Mouse (Mus musculus): Measurements from ENCODE around the gene Nudc. TPM values are rescaled to one million over a fixed set of nuclear protein-coding genes. Genes with fewer than 3 reads are reported as not detected.
A peak's percentile ranks its signal among the peaks of the same experiment; 100 is the strongest.

Gene Nudc
- polyA plus RNA-seq, 1 experiment from 2014 or later: 199 TPM

GRCm38 (mm10) chr4:133567251-133567650, 21.5 kb upstream of the Nudc start:
- no peaks in the 10 kb centered on the region for H3K27me3 ChIP-seq
- no peak overlapping the region for H3K4me3 ChIP-seq
- no peak for ATAC-seq (replicated peaks; ENCODE audit: insufficient number of reproducible peaks, insufficient read depth, low FRiP score, low read depth)
- no peak overlapping the region for H3K4me2 ChIP-seq
- no peaks in the 10 kb centered on the region for H3K9me3 ChIP-seq (replicated peaks)
- 28% methylated on average over 8 of the region's 8 CpGs for WGBS
- no peaks in the 10 kb centered on the region for H3K36me3 ChIP-seq
- H3K9ac ChIP-seq: no peak overlapping the region
- no peak overlapping the region for H3K27ac ChIP-seq
- H3K4me1 ChIP-seq (replicated peaks): no peaks in the 10 kb centered on the region

GRCm38 (mm10) chr4:133563123-133563571, 17.4 kb upstream of the Nudc start:
- Histone ChIP-seq H3K9me3 (replicated peaks) (no peaks in the 10 kb centered on the region), H3K36me3 (no peaks in the 10 kb centered on the region), H3K4me1 (replicated peaks) (no peaks in the 10 kb centered on the region), H3K9ac (no peak overlapping the region), H3K27me3 (no peaks in the 10 kb centered on the region), H3K4me2 (no peak overlapping the region), H3K27ac (peak overlapping the region; percentile 73), H3K4me3 (no peak overlapping the region)
- WGBS: 64% methylated on average over 11 of the region's 11 CpGs
- no peak; the same call in 1 of the 2 replicates for ATAC-seq (replicated peaks; ENCODE audit: insufficient number of reproducible peaks, insufficient read depth, low FRiP score, low read depth)

- H3K4me1 ChIP-seq (replicated peaks): no peaks in the 10 kb centered on the region
- no peaks in the 10 kb centered on the region for H3K36me3 ChIP-seq
- 73% methylated on average over 4 of the region's 4 CpGs for WGBS
- H3K27ac ChIP-seq: no peak overlapping the region
- no peaks in the 10 kb centered on the region for H3K27me3 ChIP-seq
- no peak overlapping the region for H3K9ac ChIP-seq
- ATAC-seq (replicated peaks; ENCODE audit: insufficient number of reproducible peaks, insufficient read depth, low FRiP score, low read depth): no peak
- no peak overlapping the region for H3K4me3 ChIP-seq
- H3K4me2 ChIP-seq: no peak overlapping the region
- no peaks in the 10 kb centered on the region for H3K9me3 ChIP-seq (replicated peaks)
These were observed 15.8 kb upstream of the Nudc start for GRCm38 (mm10) chr4:133561622-133562021.

GRCm38 (mm10) chr4:133559846-133560245, 14.1 kb upstream of the Nudc start:
- Histone ChIP-seq H3K36me3 (no peaks in the 10 kb centered on the region), H3K4me3 (no peak overlapping the region), H3K4me1 (replicated peaks) (no peaks in the 10 kb centered on the region), H3K27me3 (no peaks in the 10 kb centered on the region), H3K9me3 (replicated peaks) (no peaks in the 10 kb centered on the region), H3K4me2 (no peak overlapping the region), H3K27ac (no peak overlapping the region), H3K9ac (no peak overlapping the region)
- no peak for ATAC-seq (replicated peaks; ENCODE audit: insufficient number of reproducible peaks, insufficient read depth, low FRiP score, low read depth)
- WGBS: 64% methylated on average over 4 of the region's 4 CpGs

GRCm38 (mm10) chr4:133557041-133557717, 11.4 kb upstream of the Nudc start:
- H3K9me3 ChIP-seq (replicated peaks): no peaks in the 10 kb centered on the region
- H3K9ac ChIP-seq: no peak overlapping the region
- no peak overlapping the region for H3K27ac ChIP-seq
- H3K27me3 ChIP-seq: no peaks in the 10 kb centered on the region
- no peak for ATAC-seq (replicated peaks; ENCODE audit: insufficient number of reproducible peaks, insufficient read depth, low FRiP score, low read depth)
- peaks cover 13% of the 10 kb centered on the region for H3K4me1 ChIP-seq (replicated peaks)
- no peaks in the 10 kb centered on the region for H3K36me3 ChIP-seq
- 47% methylated on average over 10 of the region's 10 CpGs for WGBS
- no peak overlapping the region for H3K4me2 ChIP-seq
- H3K4me3 ChIP-seq: no peak overlapping the region

GRCm38 (mm10) chr4:133553448-133554330, 7.9 kb upstream of the Nudc start:
- Histone ChIP-seq H3K4me3 (peak overlapping the region; percentile 48), H3K4me1 (replicated peaks) (peaks cover 13% of the 10 kb centered on the region), H3K27ac (peak overlapping the region; percentile 87), H3K9ac (peak overlapping the region; percentile 64), H3K27me3 (peaks cover 7% of the 10 kb centered on the region; the same call in 1 of the 2 replicates), H3K9me3 (replicated peaks) (no peaks in the 10 kb centered on the region), H3K4me2 (peak overlapping the region; percentile 67), H3K36me3 (no peaks in the 10 kb centered on the region)
- no peak; the same call in 1 of the 2 replicates for ATAC-seq (replicated peaks; ENCODE audit: insufficient number of reproducible peaks, insufficient read depth, low FRiP score, low read depth)
- WGBS: 50% methylated on average over 19 of the region's 19 CpGs

GRCm38 (mm10) chr4:133552768-133553447, 7.1 kb upstream of the Nudc start, which contains the start of gene Nr0b2:
TSS of gene Nr0b2 (plus strand) at chr4:133553376.
- H3K9me3 ChIP-seq (replicated peaks): no peaks in the 10 kb centered on the region
- H3K4me1 ChIP-seq (replicated peaks): peaks cover 13% of the 10 kb centered on the region
- H3K9ac ChIP-seq: peak within 1 kb of the TSS; percentile 64
- peak within 1 kb of the TSS; percentile 48 for H3K4me3 ChIP-seq
- peak within 1 kb of the TSS; percentile 87 for H3K27ac ChIP-seq
- ATAC-seq (replicated peaks; ENCODE audit: insufficient number of reproducible peaks, insufficient read depth, low FRiP score, low read depth): peak; percentile 76; the same call in 1 of the 2 replicates
- H3K27me3 ChIP-seq: peaks cover 7% of the 10 kb centered on the region; the same call in 1 of the 2 replicates
- 45% methylated on average over 10 of the region's 10 CpGs for WGBS
- H3K4me2 ChIP-seq: peak within 1 kb of the TSS; percentile 67
- no peaks in the 10 kb centered on the region for H3K36me3 ChIP-seq

- WGBS: 67% methylated on average over 1 of the region's 1 CpGs
- Histone ChIP-seq H3K4me3 (no peak overlapping the region), H3K4me2 (no peak overlapping the region), H3K27ac (no peak overlapping the region), H3K9me3 (replicated peaks) (no peaks in the 10 kb centered on the region), H3K36me3 (no peaks in the 10 kb centered on the region), H3K4me1 (replicated peaks) (peaks cover 13% of the 10 kb centered on the region), H3K9ac (no peak overlapping the region), H3K27me3 (peaks cover 7% of the 10 kb centered on the region; the same call in 1 of the 2 replicates)
- no peak for ATAC-seq (replicated peaks; ENCODE audit: insufficient number of reproducible peaks, insufficient read depth, low FRiP score, low read depth)
These were observed 6.2 kb upstream of the Nudc start for GRCm38 (mm10) chr4:133552029-133552428.

GRCm38 (mm10) chr4:133536652-133537051, 9.1 kb downstream of the Nudc start:
- no peak overlapping the region for H3K4me2 ChIP-seq
- WGBS: 93% methylated on average over 5 of the region's 5 CpGs
- no peak overlapping the region for H3K27ac ChIP-seq
- H3K36me3 ChIP-seq: peaks cover 77% of the 10 kb centered on the region
- H3K27me3 ChIP-seq: no peaks in the 10 kb centered on the region
- H3K9ac ChIP-seq: no peak overlapping the region
- no peak overlapping the region for H3K4me3 ChIP-seq
- H3K9me3 ChIP-seq (replicated peaks): no peaks in the 10 kb centered on the region
- no peak; the same call in 1 of the 2 replicates for ATAC-seq (replicated peaks; ENCODE audit: insufficient number of reproducible peaks, insufficient read depth, low FRiP score, low read depth)
- H3K4me1 ChIP-seq (replicated peaks): no peaks in the 10 kb centered on the region

GRCm38 (mm10) chr4:133536081-133536480, 9.7 kb downstream of the Nudc start:
- no peaks in the 10 kb centered on the region for H3K9me3 ChIP-seq (replicated peaks)
- no peak overlapping the region for H3K4me3 ChIP-seq
- no peaks in the 10 kb centered on the region for H3K27me3 ChIP-seq
- H3K36me3 ChIP-seq: peaks cover 79% of the 10 kb centered on the region
- no peak overlapping the region for H3K9ac ChIP-seq
- WGBS: 81% methylated on average over 3 of the region's 3 CpGs
- no peak for ATAC-seq (replicated peaks; ENCODE audit: insufficient number of reproducible peaks, insufficient read depth, low FRiP score, low read depth)
- H3K4me1 ChIP-seq (replicated peaks): no peaks in the 10 kb centered on the region
- H3K4me2 ChIP-seq: no peak overlapping the region
- no peak overlapping the region for H3K27ac ChIP-seq

GRCm38 (mm10) chr4:133532777-133533176, 13.0 kb downstream of the Nudc start:
- H3K27me3 ChIP-seq: no peaks in the 10 kb centered on the region
- 91% methylated on average over 3 of the region's 3 CpGs for WGBS
- H3K4me1 ChIP-seq (replicated peaks): no peaks in the 10 kb centered on the region
- H3K9ac ChIP-seq: no peak overlapping the region
- H3K4me3 ChIP-seq: no peak overlapping the region
- H3K9me3 ChIP-seq (replicated peaks): no peaks in the 10 kb centered on the region
- ATAC-seq (replicated peaks; ENCODE audit: insufficient number of reproducible peaks, insufficient read depth, low FRiP score, low read depth): no peak
- H3K4me2 ChIP-seq: no peak overlapping the region
- H3K36me3 ChIP-seq: peaks cover 66% of the 10 kb centered on the region
- H3K27ac ChIP-seq: no peak overlapping the region

Data from heart, embryonic 15.5 days (tissue).